Mouse (Mus musculus) liver, adult 2 months (tissue): ENCODE results near the gene Nrp1.

Source experiments
- CTCF ChIP-seq: fragments of 200-500 bp; IDR thresholded peaks from 2 replicates; pipeline ENCODE4 v1.5.1; 2011; ENCODE audit warnings: low read depth, low read length, control low read depth
- POLR2A ChIP-seq: fragments of 200-500 bp; IDR thresholded peaks from 2 replicates; pipeline ENCODE4 v1.6.1; 2011; ENCODE audit warnings: low read length, control low read depth; ENCODE audit not compliant: insufficient read depth; ENCODE audit errors: extremely low read depth

DNA sequence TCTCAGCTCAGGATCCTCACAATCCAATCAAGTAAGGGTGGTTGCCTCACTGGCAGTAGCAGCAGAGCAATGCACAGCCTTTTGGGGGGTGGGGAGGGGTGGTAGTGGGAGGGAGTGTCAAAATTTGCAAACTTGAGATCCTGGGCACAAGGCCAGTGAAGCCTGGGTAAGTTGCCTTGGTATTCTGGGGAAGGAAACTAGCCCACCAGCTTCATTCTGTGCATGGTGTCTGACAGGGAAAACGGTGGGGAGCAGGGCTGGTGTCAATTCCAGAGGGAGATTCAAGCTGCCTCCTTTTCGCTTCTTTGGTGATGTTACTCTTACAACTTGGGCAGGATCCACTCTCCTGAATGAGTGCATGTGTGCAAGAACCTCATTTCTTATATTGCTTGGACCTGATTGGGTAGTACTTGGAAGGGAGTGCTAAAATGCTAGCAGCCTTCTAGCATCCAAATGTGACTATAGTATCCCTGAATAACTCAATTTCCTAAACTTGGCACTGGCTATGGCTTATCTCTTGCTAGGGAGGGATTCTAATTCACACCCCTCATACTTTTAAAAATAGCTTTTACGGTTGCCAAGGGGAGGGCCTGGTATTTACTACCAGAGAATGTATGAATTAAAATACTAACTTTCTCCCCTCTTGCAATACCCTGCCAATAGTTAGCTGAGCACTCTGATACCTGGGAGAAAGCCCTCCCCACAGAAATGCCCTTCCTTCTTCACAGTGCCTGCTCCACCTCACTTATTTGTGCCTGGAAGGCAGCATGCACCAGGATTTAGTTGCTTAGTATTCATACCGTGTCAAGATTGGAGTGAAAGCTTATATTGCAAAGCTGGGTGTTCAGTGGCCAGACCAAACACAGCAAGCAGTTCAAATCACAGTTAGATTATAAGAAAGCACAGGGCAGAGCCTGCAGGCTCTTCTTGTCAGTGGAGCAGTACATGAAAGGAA is 57.6 kb downstream of the Nrp1 start:
- TF ChIP-seq CTCF (no peak), POLR2A (no peak)
